Mouse (Mus musculus) G1E (cell line): ENCODE data around the gene Tshz2. TPM values are rescaled to one million over a fixed set of nuclear protein-coding genes. Genes with fewer than 3 reads are reported as not detected.

Experiments used
- ATAC-seq: 2 replicates; pipeline ENCODE4 v1.8.0; 2016; ENCODE audit warnings: mild to moderate bottlenecking; ENCODE audit not compliant: insufficient number of reproducible peaks, poor library complexity, low FRiP score, severe bottlenecking; ENCODE audit errors: extremely low read depth
- DNase-seq: peaks from one replicate; pipeline ENCODE4 v3.0.0; 2012; ENCODE audit warnings: low spot score
- H3K27me3 ChIP-seq: 2 replicates; pipeline ENCODE4 v1.6.1; 2012; ENCODE audit warnings: mild to moderate bottlenecking, low read length, inconsistent platforms; ENCODE audit not compliant: insufficient read depth
- H3K36me3 ChIP-seq: replicated peaks from 2 replicates; pipeline ENCODE3; 2012; ENCODE audit warnings: mild to moderate bottlenecking, inconsistent platforms
- H3K4me1 ChIP-seq: 2 replicates; pipeline ENCODE4 v1.6.1; 2012; ENCODE audit warnings: low read depth, low read length, inconsistent platforms, mixed read lengths; ENCODE audit not compliant: insufficient read depth
- H3K4me3 ChIP-seq: 2 replicates; pipeline ENCODE4 v1.5.1; 2012; ENCODE audit warnings: low read depth, mild to moderate bottlenecking, inconsistent platforms, low read length, moderate library complexity, mixed read lengths
- H3K9me3 ChIP-seq: replicated peaks from 2 replicates; pipeline ENCODE4 v1.6.1; 2012; ENCODE audit warnings: inconsistent platforms
- CTCF ChIP-seq: IDR thresholded peaks from 2 replicates; pipeline ENCODE4 v1.5.1; 2012; ENCODE audit warnings: low read depth, low read length, inconsistent platforms, mixed read lengths
- GATA1 ChIP-seq: IDR thresholded peaks from 2 replicates; pipeline ENCODE4 v1.6.1; 2012; ENCODE audit warnings: borderline replicate concordance, low read length, inconsistent platforms, mixed read lengths
- GATA2 ChIP-seq: IDR thresholded peaks from 2 replicates; pipeline ENCODE4 v1.6.1; 2012; ENCODE audit warnings: low read depth, low read length, inconsistent platforms, borderline replicate concordance
- POLR2AphosphoS5 ChIP-seq: IDR thresholded peaks from 2 replicates; pipeline ENCODE4 v1.6.1; 2012; ENCODE audit warnings: low read depth, low read length, inconsistent platforms; ENCODE audit not compliant: insufficient replicate concordance
- TAL1 ChIP-seq: conservative IDR thresholded peaks from 2 replicates; pipeline ENCODE4 v1.6.1; 2012; ENCODE audit warnings: low read depth, low read length, inconsistent platforms, mixed read lengths
- polyA plus RNA-seq: library from polyadenylated mRNA; stranded (reverse); fragments of >175 nt; gene quantifications from 2 replicates; pipeline ENCODE4 v1.2.3, GENCODE M21; 2012
- total RNA-seq, 2 experiments: library from RNA; stranded (forward) in 1 of 2; stranded (reverse) in 1 of 2; fragments of 200-1000 nt in 1 of 2; fragments of >200 nt in 1 of 2; fragmentation: Nextera tagmentation in 1 of 2; gene quantifications; 2 replicates each; pipeline ENCODE4 v1.2.3; 2014 to 2017

Tshz2 gene
- total and polyA plus RNA-seq, 3 experiments, result 0.16 TPM; not detected in 2

DNA sequence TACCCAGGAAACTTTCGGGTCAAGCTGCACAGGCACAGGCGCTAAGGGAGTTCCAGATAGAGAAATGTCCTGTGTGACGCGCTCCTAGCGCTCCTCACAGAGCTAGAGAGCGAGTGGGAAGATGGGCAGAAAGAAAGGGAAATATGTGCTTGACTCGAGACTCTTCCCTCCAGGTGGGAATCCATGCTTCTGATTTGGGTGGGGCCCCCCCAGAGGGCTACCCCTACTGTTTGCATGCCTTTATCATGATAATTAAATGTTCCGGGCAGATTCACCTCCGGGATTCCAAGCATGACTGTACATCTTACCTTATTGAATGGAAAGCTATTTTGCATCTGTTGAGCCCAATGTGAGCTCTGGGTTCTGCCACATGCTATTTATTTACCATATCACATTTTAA lies 255.1 kb downstream of the Tshz2 start:
- no peaks in the 10 kb centered on the region for H3K36me3 ChIP-seq
- no peak for ATAC-seq
- no peaks in the 10 kb centered on the region for H3K27me3 ChIP-seq
- no peak overlapping the region for H3K4me3 ChIP-seq
- H3K9me3 ChIP-seq, result peaks cover 86% of the 10 kb centered on the region
- no peaks in the 10 kb centered on the region for H3K4me1 ChIP-seq
- TF ChIP-seq GATA2 (no peak), TAL1 (no peak), CTCF (no peak), GATA1 (no peak), POLR2AphosphoS5 (no peak)
- no peak for DNase-seq

GRCm38 (mm10) chr2:169892441-169893038 lies 259.7 kb downstream of the Tshz2 start:
- Histone ChIP-seq H3K4me1 (no peaks in the 10 kb centered on the region), H3K4me3 (no peak overlapping the region), H3K9me3 (peaks cover 78% of the 10 kb centered on the region), H3K36me3 (no peaks in the 10 kb centered on the region), H3K27me3 (no peaks in the 10 kb centered on the region)
- no peak for ATAC-seq
- TF ChIP-seq GATA1 (no peak), POLR2AphosphoS5 (no peak), CTCF (no peak), GATA2 (no peak), TAL1 (no peak)
- DNase-seq, result no peak

DNA sequence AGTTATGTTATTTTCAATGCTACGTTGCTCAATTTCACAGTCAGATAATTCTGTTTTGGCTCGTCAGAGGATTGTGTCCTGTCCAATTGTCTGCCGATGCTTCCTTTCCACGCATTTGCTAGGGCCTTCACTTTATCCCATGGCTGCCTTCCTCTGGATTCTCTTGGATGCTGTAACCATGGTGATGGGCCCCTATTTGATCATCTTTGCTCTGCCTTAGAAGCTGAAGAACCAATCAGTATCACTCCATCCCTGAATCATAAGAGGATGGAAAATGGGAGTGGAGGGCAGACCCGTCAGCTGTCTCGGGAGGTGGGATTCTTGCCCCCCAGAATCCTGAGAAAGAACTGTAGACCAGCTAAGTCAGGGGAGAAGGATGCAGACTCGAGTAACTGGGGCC lies 270.1 kb downstream of the Tshz2 start:
- TF ChIP-seq GATA2 (no peak), TAL1 (no peak), POLR2AphosphoS5 (no peak), CTCF (no peak), GATA1 (no peak)
- Histone ChIP-seq H3K4me1 (no peaks in the 10 kb centered on the region), H3K9me3 (peaks cover 84% of the 10 kb centered on the region), H3K36me3 (no peaks in the 10 kb centered on the region), H3K4me3 (no peak overlapping the region), H3K27me3 (no peaks in the 10 kb centered on the region)
- no peak for DNase-seq
- no peak for ATAC-seq

GRCm38 (mm10) chr2:169906396-169906795 lies 273.6 kb downstream of the Tshz2 start:
- H3K4me3 ChIP-seq, result no peak overlapping the region
- ATAC-seq, result no peak
- H3K27me3 ChIP-seq, result no peaks in the 10 kb centered on the region
- H3K9me3 ChIP-seq, result peaks cover 73% of the 10 kb centered on the region
- H3K4me1 ChIP-seq, result no peaks in the 10 kb centered on the region
- no peak for TF ChIP-seq CTCF
- no peak for DNase-seq
- no peaks in the 10 kb centered on the region for H3K36me3 ChIP-seq

GRCm38 (mm10) chr2:169907979-169908378 lies 275.2 kb downstream of the Tshz2 start:
- H3K4me1 ChIP-seq, result no peaks in the 10 kb centered on the region
- TF ChIP-seq CTCF, result no peak
- TF ChIP-seq POLR2AphosphoS5, result no peak
- no peak for TF ChIP-seq GATA2
- no peak for TF ChIP-seq GATA1
- no peak for TF ChIP-seq TAL1

GRCm38 (mm10) chr2:169910606-169911005 lies 277.8 kb downstream of the Tshz2 start:
- Histone ChIP-seq H3K27me3 (no peaks in the 10 kb centered on the region), H3K36me3 (no peaks in the 10 kb centered on the region), H3K4me1 (no peaks in the 10 kb centered on the region), H3K4me3 (no peak overlapping the region), H3K9me3 (peaks cover 70% of the 10 kb centered on the region)
- ATAC-seq (no peak), DNase-seq (no peak)
- TF ChIP-seq GATA1, result no peak
- TF ChIP-seq POLR2AphosphoS5, result no peak
- no peak for TF ChIP-seq TAL1
- TF ChIP-seq GATA2, result no peak
- no peak for TF ChIP-seq CTCF

More at GRCm38 (mm10) chr2:169907979-169908378, 275.2 kb downstream of the Tshz2 start:
- DNase-seq, result no peak
- Histone ChIP-seq H3K27me3 (no peaks in the 10 kb centered on the region), H3K9me3 (peaks cover 75% of the 10 kb centered on the region), H3K36me3 (no peaks in the 10 kb centered on the region), H3K4me3 (no peak overlapping the region)
- ATAC-seq, result no peak

- DNase-seq, result no peak
- no peaks in the 10 kb centered on the region for H3K27me3 ChIP-seq
- H3K4me1 ChIP-seq, result no peaks in the 10 kb centered on the region
- no peak for ATAC-seq
- TF ChIP-seq GATA2 (no peak), TAL1 (no peak), POLR2AphosphoS5 (no peak), GATA1 (no peak), CTCF (no peak)
- H3K36me3 ChIP-seq, result no peaks in the 10 kb centered on the region
- peaks cover 70% of the 10 kb centered on the region for H3K9me3 ChIP-seq
- H3K4me3 ChIP-seq, result no peak overlapping the region
Measured at GRCm38 (mm10) chr2:169912826-169913225, 280.0 kb downstream of the Tshz2 start.
